Mouse (Mus musculus) kidney, embryonic 16.5 days (tissue): ENCODE data around the gene Wrap53. TPM values are rescaled to one million over a fixed set of nuclear protein-coding genes. Genes with fewer than 3 reads are reported as not detected.
"Not testable (repeated sequence)": the region's sequence is repeated elsewhere in the genome, so short reads cannot be mapped to it uniquely, and the experiment has no call there.

ENCODE experiments used
- ATAC-seq: fragments of 200-750 bp; cut with Nextera tagmentation; 2 replicates; pipeline ENCODE4 v1.8.0; 2017; ENCODE audit warnings: moderate TSS enrichment; ENCODE audit not compliant: low FRiP score, low TSS enrichment
- H3K27ac ChIP-seq: fragments of 300-500 bp; sonication (generic); 2 replicates; pipeline ENCODE4 v1.5.1; 2014; ENCODE audit warnings: low read length
- H3K27me3 ChIP-seq: fragments of 300-500 bp; sonication (generic); 2 replicates; pipeline ENCODE4 v1.6.1; 2014; ENCODE audit warnings: low read length, control low read depth, mixed read lengths; ENCODE audit not compliant: insufficient read depth
- H3K36me3 ChIP-seq: fragments of 300-500 bp; sonication (generic); 2 replicates; pipeline ENCODE4 v1.6.1; 2014; ENCODE audit warnings: low read length, control low read depth, mixed read lengths; ENCODE audit not compliant: insufficient read depth
- H3K4me1 ChIP-seq: fragments of 300-500 bp; sonication (generic); 2 replicates; pipeline ENCODE4 v1.6.1; 2014; ENCODE audit warnings: low read length, control low read depth, mixed read lengths; ENCODE audit not compliant: insufficient read depth
- H3K4me2 ChIP-seq: fragments of 300-500 bp; sonication (generic); replicated peaks from 2 replicates; pipeline ENCODE4 v1.6.1; 2014; ENCODE audit warnings: low read depth, low read length
- H3K4me3 ChIP-seq: fragments of 300-500 bp; sonication (generic); 2 replicates; pipeline ENCODE4 v1.5.1; 2014; ENCODE audit warnings: mild to moderate bottlenecking, low read length
- H3K9ac ChIP-seq: fragments of 300-500 bp; sonication (generic); replicated peaks from 2 replicates; pipeline ENCODE4 v1.6.1; 2014; ENCODE audit warnings: low read length
- H3K9me3 ChIP-seq: fragments of 300-500 bp; sonication (generic); 2 replicates; pipeline ENCODE4 v1.6.1; 2016; ENCODE audit warnings: low read length, control low read depth
- WGBS: fragments of 180-500 bp; shearing (Covaris S2); extraction: QIAGEN DNeasy Blood & Tissue Kit; methylation state at CpG from one replicate; pipeline ENCODE4 v1.1.7; 2014; 5-methylcytosine and 5-hydroxymethylcytosine counted together
- polyA plus RNA-seq: library from polyadenylated mRNA; unstranded; fragments of >200 nt; fragmentation: Nextera tagmentation; extraction: Ambion mirVana; gene quantifications from 2 replicates; pipeline ENCODE4 v1.2.1, GENCODE M21; 2015

The Wrap53 gene
- 29.3 and 30.3 TPM in 2 replicates for polyA plus RNA-seq

- peaks cover 25% of the 10 kb centered on the region for H3K4me1 ChIP-seq
- peak within 1 kb of the TSS; percentile 89 for H3K4me2 ChIP-seq
- WGBS: 0% methylated on average over 13 of the region's 13 CpGs
- H3K9me3 ChIP-seq: no peaks in the 10 kb centered on the region
- H3K27ac ChIP-seq: peak within 1 kb of the TSS; percentile 99
- peak; percentile 64 for ATAC-seq
- H3K36me3 ChIP-seq: peaks cover 10% of the 10 kb centered on the region; the same call in 1 of the 2 replicates
- peak within 1 kb of the TSS; percentile 94 for H3K4me3 ChIP-seq
- no peaks in the 10 kb centered on the region for H3K27me3 ChIP-seq
- peak within 1 kb of the TSS; percentile 83 for H3K9ac ChIP-seq
Measured at GRCm38 (mm10) chr11:69580091-69580514, at the start of gene Wrap53, which contains the start of gene Trp53. TSS of gene Wrap53 (minus strand) at chr11:69580255. TSS of gene Trp53 (plus strand) at chr11:69580359.

- Histone ChIP-seq H3K27me3 (no peaks in the 10 kb centered on the region), H3K4me2 (no peak overlapping the region), H3K9ac (no peak overlapping the region), H3K4me3 (no peak overlapping the region), H3K9me3 (no peaks in the 10 kb centered on the region), H3K36me3 (no peaks in the 10 kb centered on the region), H3K4me1 (peaks cover 17% of the 10 kb centered on the region), H3K27ac (no peak overlapping the region)
- no peak for ATAC-seq
- 59% methylated on average over 1 of the region's 1 CpGs for WGBS
Measured at GRCm38 (mm10) chr11:69629802-69630201, 49.7 kb upstream of the Wrap53 start.

- H3K9me3 ChIP-seq: no peaks in the 10 kb centered on the region
- H3K36me3 ChIP-seq: no peaks in the 10 kb centered on the region
- no peak overlapping the region for H3K4me2 ChIP-seq
- 32% methylated on average over 6 of the region's 6 CpGs for WGBS
- no peak overlapping the region for H3K27ac ChIP-seq
- H3K9ac ChIP-seq: no peak overlapping the region
- no peak for ATAC-seq
- no peaks in the 10 kb centered on the region for H3K27me3 ChIP-seq
- peaks cover 5% of the 10 kb centered on the region; the same call in 1 of the 2 replicates for H3K4me1 ChIP-seq
- H3K4me3 ChIP-seq: no peak overlapping the region
Measured at GRCm38 (mm10) chr11:69628286-69628685, 48.2 kb upstream of the Wrap53 start.

GRCm38 (mm10) chr11:69624339-69624738 is 44.3 kb upstream of the Wrap53 start:
- not testable (repeated sequence) for ATAC-seq, H3K9ac ChIP-seq, H3K9me3 ChIP-seq, H3K27ac ChIP-seq, H3K36me3 ChIP-seq, H3K4me1 ChIP-seq, H3K4me3 ChIP-seq, H3K4me2 ChIP-seq, H3K27me3 ChIP-seq
- WGBS: 84% methylated on average over 2 of the region's 2 CpGs

GRCm38 (mm10) chr11:69623006-69623405 is 43.0 kb upstream of the Wrap53 start:
- Histone ChIP-seq H3K27me3 (no peaks in the 10 kb centered on the region), H3K4me3 (no peak overlapping the region), H3K9ac (no peak overlapping the region), H3K27ac (no peak overlapping the region), H3K4me1 (peaks cover 9% of the 10 kb centered on the region; the same call in 1 of the 2 replicates), H3K4me2 (peak overlapping the region; percentile 79), H3K9me3 (no peaks in the 10 kb centered on the region), H3K36me3 (no peaks in the 10 kb centered on the region)
- WGBS: 62% methylated on average over 4 of the region's 4 CpGs
- no peak for ATAC-seq

GRCm38 (mm10) chr11:69622406-69622805 is 42.4 kb upstream of the Wrap53 start:
- Histone ChIP-seq H3K4me2 (peak overlapping the region; percentile 79), H3K36me3 (no peaks in the 10 kb centered on the region), H3K27me3 (no peaks in the 10 kb centered on the region), H3K9me3 (no peaks in the 10 kb centered on the region), H3K4me1 (peaks cover 9% of the 10 kb centered on the region; the same call in 1 of the 2 replicates), H3K4me3 (peak overlapping the region; percentile 67), H3K9ac (peak overlapping the region; percentile 79), H3K27ac (peak overlapping the region; percentile 79)
- WGBS: 31% methylated on average over 6 of the region's 6 CpGs
- 0 out of 2 replicates have a peak, but pooled peaks have one; percentile 1 for ATAC-seq

- Histone ChIP-seq H3K36me3 (no peaks in the 10 kb centered on the region), H3K27me3 (no peaks in the 10 kb centered on the region), H3K9ac (peak within 1 kb of the TSS; percentile 79), H3K4me3 (peak within 1 kb of the TSS; percentile 67), H3K4me1 (peaks cover 9% of the 10 kb centered on the region; the same call in 1 of the 2 replicates), H3K9me3 (no peaks in the 10 kb centered on the region), H3K4me2 (peak within 1 kb of the TSS; percentile 79), H3K27ac (peak within 1 kb of the TSS; percentile 79)
- ATAC-seq: peak; percentile 84
- WGBS: under 1% methylated on average over 20 of the region's 20 CpGs
Measured at GRCm38 (mm10) chr11:69621571-69622268, 41.7 kb upstream of the Wrap53 start, which contains the start of gene Sat2. TSS of gene Sat2 (plus strand) at chr11:69622024.

GRCm38 (mm10) chr11:69620394-69621081 is 40.5 kb upstream of the Wrap53 start:
- H3K4me1 ChIP-seq: peaks cover 9% of the 10 kb centered on the region; the same call in 1 of the 2 replicates
- H3K36me3 ChIP-seq: no peaks in the 10 kb centered on the region
- no peak for ATAC-seq
- no peak overlapping the region for H3K27ac ChIP-seq
- no peak overlapping the region for H3K4me3 ChIP-seq
- H3K4me2 ChIP-seq: no peak overlapping the region
- no peaks in the 10 kb centered on the region for H3K27me3 ChIP-seq
- no peaks in the 10 kb centered on the region for H3K9me3 ChIP-seq
- no peak overlapping the region for H3K9ac ChIP-seq
- 78% methylated on average over 7 of the region's 7 CpGs for WGBS

- H3K4me3 ChIP-seq: no peak within 1 kb of the TSS
- WGBS: 59% methylated on average over 5 of the region's 5 CpGs
Measured at GRCm38 (mm10) chr11:69617805-69618204, 37.8 kb upstream of the Wrap53 start, which contains the start of gene Shbg. TSS of gene Shbg (minus strand) at chr11:69617905.

More at GRCm38 (mm10) chr11:69617805-69618204, 37.8 kb upstream of the Wrap53 start, which contains the start of gene Shbg:
- no peaks in the 10 kb centered on the region for H3K36me3 ChIP-seq
- no peak for ATAC-seq
- no peak within 1 kb of the TSS for H3K27ac ChIP-seq
- H3K4me2 ChIP-seq: no peak within 1 kb of the TSS
- H3K9me3 ChIP-seq: no peaks in the 10 kb centered on the region
- H3K4me1 ChIP-seq: peaks cover 12% of the 10 kb centered on the region; the same call in 1 of the 2 replicates
- H3K27me3 ChIP-seq: no peaks in the 10 kb centered on the region
- no peak within 1 kb of the TSS for H3K9ac ChIP-seq
